Mouse (Mus musculus) CD4-positive, CD25-positive, alpha-beta regulatory T cell, adult 4 months (primary cell): ENCODE results near the gene Tead3. TPM values are rescaled to one million over a fixed set of nuclear protein-coding genes. Genes with fewer than 3 reads are reported as not detected.

ENCODE experiments used
- ATAC-seq: one replicate; pipeline ENCODE4 v1.8.0; 2017
- polyA plus RNA-seq, 2 experiments: library from polyadenylated mRNA; unstranded; fragments of 100-300 nt; shearing (Covaris generic); gene quantifications; one replicate each; pipeline ENCODE4 v1.2.1; 2017

The Tead3 gene
- polyA plus RNA-seq, 2 experiments from 2014 or later, result not detected

- ATAC-seq, result no peak
Observed at GRCm38 (mm10) chr17:28300850-28301249, 49.8 kb downstream of the Tead3 start.

- ATAC-seq, result no peak
Observed at GRCm38 (mm10) chr17:28300323-28300722, 50.3 kb downstream of the Tead3 start.

GRCm38 (mm10) chr17:28299669-28300320 is 50.8 kb downstream of the Tead3 start:
- no peak for ATAC-seq

GRCm38 (mm10) chr17:28298888-28299287 is 51.7 kb downstream of the Tead3 start:
- ATAC-seq, result no peak

- no peak for ATAC-seq
Observed at GRCm38 (mm10) chr17:28294449-28295333, 55.9 kb downstream of the Tead3 start.

- ATAC-seq, result no peak
Observed at GRCm38 (mm10) chr17:28293716-28294115, 56.9 kb downstream of the Tead3 start.

GRCm38 (mm10) chr17:28291346-28291745 is 59.3 kb downstream of the Tead3 start:
- ATAC-seq, result no peak

GRCm38 (mm10) chr17:28290671-28291070 is 59.9 kb downstream of the Tead3 start:
- no peak for ATAC-seq

GRCm38 (mm10) chr17:28290262-28290661 is 60.4 kb downstream of the Tead3 start:
- ATAC-seq, result no peak

GRCm38 (mm10) chr17:28287980-28288379 is 62.6 kb downstream of the Tead3 start:
- no peak for ATAC-seq

- ATAC-seq, result no peak
Observed at GRCm38 (mm10) chr17:28287578-28287977, 63.0 kb downstream of the Tead3 start.

- ATAC-seq, result no peak
Observed at GRCm38 (mm10) chr17:28286964-28287363, 63.7 kb downstream of the Tead3 start.

- no peak for ATAC-seq
Observed at GRCm38 (mm10) chr17:28286133-28286532, 64.5 kb downstream of the Tead3 start.

GRCm38 (mm10) chr17:28283199-28283598 is 67.4 kb downstream of the Tead3 start:
- no peak for ATAC-seq

- no peak for ATAC-seq
Observed at GRCm38 (mm10) chr17:28281866-28282441, 68.7 kb downstream of the Tead3 start.

Other genes with a start within 250 kb of the Tead3 start
- not detected for gene Scube3, start 208.7 kb downstream of the Tead3 start, polyA plus RNA-seq
- 1 to 10 TPM; 2.9 to 5.5 TPM for gene Zfp523, start 173.7 kb downstream of the Tead3 start, polyA plus RNA-seq
- 10 to 100 TPM; 30.3 to 34.6 TPM for gene Def6, start 143.0 kb downstream of the Tead3 start, polyA plus RNA-seq
- gene Ppard, start 118.1 kb downstream of the Tead3 start, polyA plus RNA-seq, result 1 to 10 TPM; 2.6 to 4.6 TPM
- 1 to 10 TPM; 3.7 to 7.7 TPM for gene Fance, start 37.3 kb downstream of the Tead3 start, polyA plus RNA-seq
- gene Rpl10a, start 22.3 kb downstream of the Tead3 start, polyA plus RNA-seq, result 100 to 1,000 TPM; 798 to 811 TPM
- under 1 TPM in 1 of 2 experiments, not detected in 1; 0.34 TPM for gene Tulp1, start 14.4 kb upstream of the Tead3 start, polyA plus RNA-seq
- 10 to 100 TPM; 17.4 to 17.8 TPM for gene Fkbp5, start 166.7 kb upstream of the Tead3 start, polyA plus RNA-seq
- not detected for gene Armc12, start 180.0 kb upstream of the Tead3 start, polyA plus RNA-seq
- not detected for gene Clpsl2, start 198.6 kb upstream of the Tead3 start, polyA plus RNA-seq
- not detected for gene Clps, start 209.9 kb upstream of the Tead3 start, polyA plus RNA-seq
- 1 to 10 TPM; 1.1 to 1.3 TPM for gene Lhfpl5, start 224.8 kb upstream of the Tead3 start, polyA plus RNA-seq